Mouse (Mus musculus): ENCODE data around the gene Tspan14.

- TF ChIP-seq CTCF (IDR thresholded peaks at IDR 0.05; ENCODE audit: low read depth, low read length) (no peak), GATA1 (IDR thresholded peaks at IDR 0.05; ENCODE audit: borderline replicate concordance, low read length) (no peak), GATA2 (IDR thresholded peaks at IDR 0.05; ENCODE audit: borderline replicate concordance, low read depth, low read length) (no peak)
These were observed 13.1 kb upstream of the Tspan14 start for GRCm38 (mm10) chr14:40979723-40980122.
